Mouse (Mus musculus) small intestine, adult 2 months (tissue): Measurements from ENCODE around the gene Osr1. TPM values are rescaled to one million over a fixed set of nuclear protein-coding genes. Genes with fewer than 3 reads are reported as not detected.

ENCODE experiments used
- H3K27ac ChIP-seq: fragments of 200-500 bp; 2 replicates; pipeline ENCODE4 v1.5.1; 2012; ENCODE audit warnings: low read depth, low read length, control low read depth, inconsistent platforms; ENCODE audit not compliant: insufficient read depth
- H3K27me3 ChIP-seq: fragments of 200-500 bp; 2 replicates; pipeline ENCODE4 v1.6.1; 2012; ENCODE audit warnings: mild to moderate bottlenecking, moderate library complexity, low read length, inconsistent platforms; ENCODE audit not compliant: control insufficient read depth, insufficient read depth
- H3K36me3 ChIP-seq: fragments of 200-500 bp; 2 replicates; pipeline ENCODE4 v1.6.1; 2012; ENCODE audit warnings: mild to moderate bottlenecking, low read length, control low read depth, inconsistent platforms; ENCODE audit not compliant: control insufficient read depth, insufficient read depth
- H3K4me1 ChIP-seq: fragments of 200-500 bp; 2 replicates; pipeline ENCODE4 v1.6.1; 2012; ENCODE audit warnings: low read length, inconsistent platforms, mixed read lengths; ENCODE audit not compliant: control insufficient read depth, insufficient read depth, insufficient read length
- H3K4me3 ChIP-seq: fragments of 200-500 bp; 2 replicates; pipeline ENCODE4 v1.5.1; 2012; ENCODE audit warnings: low read depth, mild to moderate bottlenecking, control low read depth, inconsistent platforms, low read length, moderate library complexity
- CTCF ChIP-seq: fragments of 200-500 bp; IDR thresholded peaks from 2 replicates; pipeline ENCODE4 v1.5.1; 2012; ENCODE audit warnings: low read depth, mild to moderate bottlenecking, control low read depth, inconsistent platforms, low read length, moderate library complexity, mixed read lengths; ENCODE audit not compliant: insufficient replicate concordance, insufficient read length; ENCODE audit errors: extremely low read depth
- POLR2A ChIP-seq: fragments of 200-500 bp; IDR thresholded peaks from 2 replicates; pipeline ENCODE4 v1.6.1; 2012; ENCODE audit warnings: low read depth, mild to moderate bottlenecking, control low read depth, inconsistent platforms, low read length, moderate library complexity
- WGBS: fragments of 180-500 bp; shearing (Covaris S2); methylation state at CpG from one replicate; pipeline ENCODE4 v1.1.7; 2018; 5-methylcytosine and 5-hydroxymethylcytosine counted together
- polyA plus RNA-seq: library from polyadenylated mRNA; depleted of rRNA; stranded (reverse); fragments of >200 nt; gene quantifications from 2 replicates; pipeline ENCODE4 v1.2.3, GENCODE M21; 2012

Osr1 gene
- polyA plus RNA-seq, 1 experiment = 5.1 TPM

DNA sequence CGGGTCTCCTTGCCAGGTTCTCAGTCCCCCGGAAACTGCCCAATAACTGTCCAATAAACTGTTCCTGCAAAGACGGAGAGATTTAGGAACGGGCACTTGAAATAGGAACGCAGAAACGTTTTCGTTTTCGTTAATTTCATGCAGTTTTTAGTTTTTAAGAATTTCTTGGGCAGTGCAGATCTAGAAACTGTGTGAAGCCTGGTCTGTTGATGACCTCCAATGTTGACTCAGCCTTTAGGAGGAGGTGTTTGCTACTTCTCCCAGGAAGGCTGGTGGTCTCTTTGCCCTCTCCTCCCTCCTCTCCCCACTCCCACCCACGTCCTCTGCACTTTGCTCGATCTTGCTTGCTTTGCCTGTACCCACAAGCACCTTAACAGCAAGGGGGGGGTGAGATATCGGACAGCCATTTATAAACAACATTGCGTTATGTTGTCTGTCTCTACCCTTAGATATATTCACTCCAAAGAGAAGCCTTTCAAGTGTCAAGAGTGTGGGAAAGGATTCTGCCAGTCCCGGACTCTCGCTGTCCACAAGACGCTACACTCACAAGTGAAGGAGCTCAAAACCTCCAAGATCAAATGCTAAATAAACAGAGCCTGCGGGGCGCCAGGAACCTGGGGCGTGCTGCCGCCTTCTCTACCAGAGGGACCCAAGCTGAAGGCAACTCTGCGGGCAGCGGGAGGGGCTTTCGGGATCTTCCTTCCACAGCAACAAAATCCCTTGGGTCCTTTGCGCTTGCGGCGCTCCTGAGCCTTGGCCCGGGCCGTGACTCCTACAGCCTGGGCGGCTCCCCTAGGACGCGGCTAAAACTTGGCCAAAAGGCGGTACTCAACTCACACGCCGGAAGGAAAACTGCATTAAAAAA is 10.4 kb downstream of the Osr1 start:
- Histone ChIP-seq H3K27me3 (peaks cover 39% of the 10 kb centered on the region), H3K4me3 (no peak overlapping the region)
- WGBS = 5% methylated on average over 33 of the region's 33 CpGs

DNA sequence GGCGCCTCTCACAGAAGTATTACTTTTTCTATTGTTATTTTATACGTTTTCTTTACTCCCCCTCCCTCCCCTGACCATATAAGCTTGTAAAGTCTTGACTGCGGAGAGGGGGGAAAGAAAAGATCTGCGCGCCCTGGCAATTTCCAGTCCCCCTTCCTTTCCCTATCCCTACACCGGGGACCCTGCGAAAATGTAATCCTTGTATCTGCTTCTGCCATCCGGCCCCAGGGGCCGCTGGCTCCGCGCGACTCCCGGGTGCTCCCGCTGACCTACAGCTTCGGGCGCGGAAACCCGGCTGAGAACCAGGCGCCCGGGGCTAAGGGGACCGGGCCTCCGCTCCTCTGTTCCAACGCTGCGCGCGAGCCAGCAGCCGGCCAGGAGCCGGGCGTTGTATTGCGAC is 11.1 kb downstream of the Osr1 start:
- peaks cover 35% of the 10 kb centered on the region for H3K27me3 ChIP-seq
- no peak for TF ChIP-seq POLR2A
- no peak for TF ChIP-seq CTCF
- no peak overlapping the region for H3K4me3 ChIP-seq
- WGBS = 5% methylated on average over 30 of the region's 30 CpGs
- H3K36me3 ChIP-seq = no peaks in the 10 kb centered on the region
- no peak overlapping the region for H3K27ac ChIP-seq
- H3K4me1 ChIP-seq = peaks cover 3% of the 10 kb centered on the region; the same call in 1 of the 2 replicates

More for the DNA sequence above, 10.4 kb downstream of the Osr1 start:
- TF ChIP-seq POLR2A = no peak
- TF ChIP-seq CTCF = no peak
- Histone ChIP-seq H3K36me3 (no peaks in the 10 kb centered on the region), H3K27ac (no peak overlapping the region), H3K4me1 (peaks cover 3% of the 10 kb centered on the region; the same call in 1 of the 2 replicates)

DNA sequence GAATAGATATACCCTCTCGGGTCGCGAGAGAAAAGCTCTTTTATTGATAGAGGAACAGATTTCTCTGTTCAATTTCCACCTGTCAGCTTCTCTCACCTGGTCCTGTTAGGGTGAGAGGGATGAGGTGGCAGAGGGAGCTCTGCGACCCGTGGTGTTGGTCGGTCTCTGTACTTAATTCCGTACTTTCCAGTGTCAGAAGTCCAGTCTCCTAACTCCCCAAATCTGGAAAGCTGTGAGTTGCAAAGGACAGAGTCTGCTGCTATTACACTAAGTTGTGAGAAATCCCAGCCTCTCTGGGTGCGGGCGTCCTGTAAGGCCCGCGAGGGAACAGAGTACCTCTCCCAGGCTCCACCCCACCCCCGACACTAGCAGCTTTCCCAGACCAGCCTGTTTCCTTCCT is 11.6 kb downstream of the Osr1 start:
- H3K4me1 ChIP-seq = peaks cover 3% of the 10 kb centered on the region; the same call in 1 of the 2 replicates
- TF ChIP-seq CTCF (no peak), POLR2A (no peak)
- H3K4me3 ChIP-seq = no peak overlapping the region
- H3K27me3 ChIP-seq = peaks cover 35% of the 10 kb centered on the region
- no peak overlapping the region for H3K27ac ChIP-seq
- 18% methylated on average over 12 of the region's 12 CpGs for WGBS
- no peaks in the 10 kb centered on the region for H3K36me3 ChIP-seq

DNA sequence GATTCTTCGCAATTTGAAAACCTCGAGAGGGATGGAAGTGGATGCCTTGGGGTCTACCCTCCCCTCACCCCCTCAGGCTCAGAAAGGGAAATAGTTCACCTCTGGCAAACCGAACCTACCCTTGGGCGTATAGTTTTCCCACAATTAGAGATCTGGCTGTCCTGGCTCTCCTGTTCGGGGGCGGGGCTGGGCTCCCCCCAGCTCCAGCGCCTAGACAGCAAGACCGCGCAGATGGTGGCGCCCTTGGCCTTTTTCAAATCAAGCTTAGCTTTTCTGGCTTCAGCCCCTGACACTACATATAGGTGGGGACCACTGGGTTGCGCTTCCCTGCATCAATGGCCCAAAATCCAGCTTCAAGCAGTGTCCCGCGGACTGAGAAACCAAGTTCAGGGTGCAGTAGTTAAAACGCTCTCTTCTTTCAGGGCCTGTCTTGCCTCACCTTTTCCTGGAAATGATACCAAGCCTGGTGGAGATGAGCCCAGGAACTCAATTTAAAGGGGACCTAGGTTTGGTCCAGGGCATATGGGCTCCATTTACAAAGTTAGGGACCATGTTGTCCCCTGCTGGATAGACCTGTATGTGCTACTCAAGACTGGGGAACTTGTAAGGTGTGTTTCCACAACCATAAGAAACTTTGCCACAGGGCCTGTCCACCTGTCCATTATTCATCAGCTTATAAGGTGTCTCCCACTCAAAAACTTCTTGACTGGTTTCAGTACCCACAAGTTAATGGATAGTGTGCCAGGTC is 12.5 kb downstream of the Osr1 start:
- H3K4me1 ChIP-seq = peaks cover 3% of the 10 kb centered on the region; the same call in 1 of the 2 replicates
- H3K36me3 ChIP-seq = no peaks in the 10 kb centered on the region
- no peak overlapping the region for H3K27ac ChIP-seq
- H3K4me3 ChIP-seq = no peak overlapping the region
- TF ChIP-seq POLR2A (no peak), CTCF (no peak)
- peaks cover 27% of the 10 kb centered on the region for H3K27me3 ChIP-seq
- 37% methylated on average over 14 of the region's 14 CpGs for WGBS

DNA sequence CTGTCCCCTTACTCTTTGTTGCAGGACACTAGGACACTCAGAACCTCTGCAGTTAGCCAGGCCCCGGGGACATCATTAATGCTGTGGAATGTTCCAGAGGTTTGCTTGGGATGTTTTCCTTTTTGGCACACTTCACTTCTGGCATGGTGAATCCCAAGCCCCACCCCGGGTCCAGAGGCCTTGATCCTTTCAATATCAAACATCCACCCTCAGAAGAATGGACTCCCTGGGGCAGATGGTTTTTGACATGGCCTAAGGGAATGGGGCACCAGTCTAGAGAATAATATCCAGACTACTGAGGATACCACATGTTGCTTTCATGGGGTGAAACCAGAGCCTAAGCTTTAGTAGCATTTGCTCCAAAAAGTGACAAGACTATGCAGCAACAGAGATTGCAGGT is 13.5 kb downstream of the Osr1 start:
- H3K4me3 ChIP-seq = no peak overlapping the region
- no peak overlapping the region for H3K27ac ChIP-seq
- H3K4me1 ChIP-seq = peaks cover 3% of the 10 kb centered on the region; the same call in 1 of the 2 replicates
- H3K36me3 ChIP-seq = no peaks in the 10 kb centered on the region
- WGBS = 45% methylated on average over 2 of the region's 2 CpGs
- peaks cover 26% of the 10 kb centered on the region for H3K27me3 ChIP-seq
- TF ChIP-seq POLR2A (no peak), CTCF (no peak)

DNA sequence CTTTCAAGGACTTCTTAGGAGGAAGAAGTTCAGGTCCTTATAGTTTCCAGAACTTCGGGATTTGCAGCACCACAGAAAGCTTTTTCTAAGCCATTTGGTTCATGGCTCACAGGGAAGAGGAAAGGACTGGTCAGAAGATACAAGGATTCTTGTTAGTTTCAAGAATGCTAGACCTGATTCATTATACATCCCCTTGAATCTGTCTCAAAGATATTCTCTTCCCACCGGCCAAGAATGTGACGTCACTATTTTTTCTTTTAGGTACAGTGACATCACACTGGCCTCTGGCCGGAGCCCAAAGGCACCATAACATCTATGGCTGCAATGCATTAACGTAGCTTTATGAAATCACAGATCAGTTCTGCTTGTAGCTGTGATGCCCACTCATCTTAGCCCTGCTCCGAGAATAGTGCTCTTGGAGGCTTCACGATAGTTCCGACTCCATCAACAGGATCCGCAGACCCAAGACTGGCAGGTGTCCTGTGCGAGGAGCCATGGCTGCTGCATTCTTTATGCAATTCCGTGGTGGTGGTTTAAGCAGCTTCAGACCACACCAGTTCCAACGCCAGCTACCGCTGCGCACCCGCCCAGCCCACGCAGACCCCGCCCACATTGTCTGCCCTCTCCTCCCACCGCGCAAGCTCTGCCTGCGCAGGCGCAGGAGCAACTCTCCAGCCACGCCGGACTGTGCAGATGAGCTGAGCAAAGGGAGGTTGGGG is 14.6 kb downstream of the Osr1 start:
- Histone ChIP-seq H3K36me3 (no peaks in the 10 kb centered on the region), H3K4me3 (peak overlapping the region; percentile 34), H3K27ac (no peak overlapping the region), H3K27me3 (peaks cover 22% of the 10 kb centered on the region), H3K4me1 (peaks cover 3% of the 10 kb centered on the region; the same call in 1 of the 2 replicates)
- TF ChIP-seq CTCF (no peak), POLR2A (no peak)
- WGBS = 3% methylated on average over 23 of the region's 23 CpGs
